Mouse (Mus musculus) lung, adult 2 months (tissue): ENCODE measurements at regions not wholly inside any gene's neighbourhood (a gene's known extent, or its start where the extent isn't known, plus 50 kb on each side); places are given as distances from the start of the nearest gene placed in this dataset.

ENCODE experiments used
- DNase-seq: peaks from one replicate; pipeline ENCODE4 v3.0.0; 2022
- H3K4me1 ChIP-seq: fragments of 200-500 bp; 2 replicates; pipeline ENCODE4 v1.6.1; 2011; ENCODE audit warnings: low read length; ENCODE audit not compliant: control insufficient read depth, insufficient read depth
- H3K4me3 ChIP-seq: fragments of 200-500 bp; replicated peaks from 2 replicates; pipeline ENCODE3; 2011; ENCODE audit warnings: low read depth, mild to moderate bottlenecking, control low read depth, low read length; ENCODE audit errors: extremely low read depth
- CTCF ChIP-seq: fragments of 200-500 bp; IDR thresholded peaks from 2 replicates; pipeline ENCODE4 v1.5.1; 2011; ENCODE audit warnings: mild to moderate bottlenecking, low read length, control low read depth; ENCODE audit not compliant: insufficient read depth
- POLR2A ChIP-seq: fragments of 200-500 bp; IDR thresholded peaks from 2 replicates; pipeline ENCODE4 v1.6.1; 2011; ENCODE audit warnings: low read depth, mild to moderate bottlenecking, control low read depth, low read length, borderline replicate concordance; ENCODE audit errors: extremely low read depth
- WGBS: fragments of 180-500 bp; shearing (Covaris S2); methylation state at CpG from one replicate; pipeline ENCODE4 v1.1.7; 2018; 5-methylcytosine and 5-hydroxymethylcytosine counted together

- H3K4me3 ChIP-seq = no peak overlapping the region
- WGBS = 70% methylated on average over 6 of the region's 6 CpGs
- no peaks in the 10 kb centered on the region for H3K4me1 ChIP-seq
- no peak for TF ChIP-seq POLR2A
- TF ChIP-seq CTCF = no peak
- no peak for DNase-seq
Observed at GRCm38 (mm10) chr5:118966901-118967300, 406.4 kb downstream of the Med13l start.

GRCm38 (mm10) chr5:118967718-118968117 is 407.2 kb downstream of the Med13l start:
- no peak overlapping the region for H3K4me3 ChIP-seq
- WGBS = 62% methylated on average over 11 of the region's 11 CpGs
- DNase-seq = no peak

GRCm38 (mm10) chr5:118975147-118975546 is 414.7 kb downstream of the Med13l start:
- no peak for DNase-seq
- TF ChIP-seq CTCF = no peak
- 78% methylated on average over 10 of the region's 10 CpGs for WGBS
- no peaks in the 10 kb centered on the region; the same call in 1 of the 2 replicates for H3K4me1 ChIP-seq
- no peak overlapping the region for H3K4me3 ChIP-seq

More at GRCm38 (mm10) chr5:118967718-118968117, 407.2 kb downstream of the Med13l start:
- H3K4me1 ChIP-seq = no peaks in the 10 kb centered on the region
- no peak for TF ChIP-seq POLR2A
- no peak for TF ChIP-seq CTCF

GRCm38 (mm10) chr5:118978921-118979630 is 418.6 kb downstream of the Med13l start:
- Histone ChIP-seq H3K4me3 (no peak overlapping the region), H3K4me1 (no peaks in the 10 kb centered on the region; the same call in 1 of the 2 replicates)
- 41% methylated on average over 11 of the region's 11 CpGs for WGBS
- DNase-seq = peak; percentile 7
- no peak for TF ChIP-seq POLR2A
- no peak for TF ChIP-seq CTCF

- 0 out of 2 replicates have a peak, but pooled peaks have one; percentile 12 for TF ChIP-seq POLR2A
- no peak for TF ChIP-seq CTCF
- peak; percentile 22 for DNase-seq
- 19% methylated on average over 16 of the region's 16 CpGs for WGBS
Observed at GRCm38 (mm10) chr5:118981046-118981445, 420.6 kb downstream of the Med13l start.

GRCm38 (mm10) chr5:118984251-118984650 is 423.8 kb downstream of the Med13l start:
- Histone ChIP-seq H3K4me1 (0 out of 2 replicates have a peak, but pooled peaks cover 2% of the 10 kb centered on the region), H3K4me3 (no peak overlapping the region)
- DNase-seq = peak; percentile 11
- TF ChIP-seq CTCF (no peak), POLR2A (no peak)
- WGBS = 65% methylated on average over 3 of the region's 3 CpGs

More at GRCm38 (mm10) chr5:118981046-118981445, 420.6 kb downstream of the Med13l start:
- no peak overlapping the region for H3K4me3 ChIP-seq
- H3K4me1 ChIP-seq = peaks cover 2% of the 10 kb centered on the region; the same call in 1 of the 2 replicates

- WGBS = 72% methylated on average over 9 of the region's 9 CpGs
- TF ChIP-seq CTCF = no peak
- no peak for TF ChIP-seq POLR2A
- no peak for DNase-seq
- Histone ChIP-seq H3K4me3 (no peak overlapping the region), H3K4me1 (0 out of 2 replicates have a peak, but pooled peaks cover 2% of the 10 kb centered on the region)
Observed at GRCm38 (mm10) chr5:118984797-118985408, 424.4 kb downstream of the Med13l start.

GRCm38 (mm10) chr5:118987376-118988000 is 427.0 kb downstream of the Med13l start:
- 69% methylated on average over 10 of the region's 10 CpGs for WGBS
- TF ChIP-seq POLR2A (no peak), CTCF (no peak)
- H3K4me1 ChIP-seq = 0 out of 2 replicates have a peak, but pooled peaks cover 2% of the 10 kb centered on the region
- no peak overlapping the region for H3K4me3 ChIP-seq
- no peak for DNase-seq

- Histone ChIP-seq H3K4me1 (no peaks in the 10 kb centered on the region), H3K4me3 (no peak overlapping the region)
- TF ChIP-seq POLR2A = no peak
- TF ChIP-seq CTCF = no peak
- no peak for DNase-seq
- 40% methylated on average over 15 of the region's 15 CpGs for WGBS
Observed at GRCm38 (mm10) chr5:118999124-118999523, 438.6 kb downstream of the Med13l start.
